Mouse (Mus musculus): Measurements from ENCODE around the gene Fat2. TPM values are rescaled to one million over a fixed set of nuclear protein-coding genes. Genes with fewer than 3 reads are reported as not detected.

Fat2 gene
- polyA plus RNA-seq, 1 experiment from 2014 or later: 0.61 TPM

DNA sequence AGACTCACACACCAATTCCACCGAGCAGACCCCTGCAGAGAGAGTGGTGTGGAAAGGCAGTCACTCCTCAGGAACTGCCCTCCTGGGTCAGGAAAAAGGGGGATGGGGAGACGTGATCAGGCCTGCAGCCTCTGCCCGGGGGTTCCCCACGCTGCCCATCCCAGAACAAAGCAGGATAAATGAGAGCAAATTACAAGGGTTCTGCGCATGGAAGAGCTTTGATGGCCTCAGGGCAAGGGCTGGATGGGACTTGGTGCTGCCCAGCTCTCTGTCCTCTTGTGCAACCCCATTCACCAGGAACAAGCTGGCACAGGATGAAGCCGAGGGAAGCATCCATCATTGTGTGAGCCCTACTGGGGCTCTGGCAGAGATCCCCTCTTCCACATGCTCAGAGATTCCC is 35.6 kb upstream of the Fat2 start:
- Histone ChIP-seq H3K36me3 (ENCODE audit: control insufficient read depth, insufficient read depth, low read length) (no peaks in the 10 kb centered on the region), H3K27ac (replicated peaks) (no peak overlapping the region), H3K9me3 (ENCODE audit: control insufficient read depth, low read length) (no peaks in the 10 kb centered on the region), H3K9ac (ENCODE audit: low read length) (no peak overlapping the region), H3K4me1 (replicated peaks; ENCODE audit: control insufficient read depth, insufficient read depth) (no peaks in the 10 kb centered on the region), H3K27me3 (ENCODE audit: control insufficient read depth, insufficient read depth, low read length) (no peaks in the 10 kb centered on the region), H3K4me2 (replicated peaks; ENCODE audit: low read depth) (no peak overlapping the region), H3K4me3 (ENCODE audit: low read depth, low read length) (no peak overlapping the region)
- ATAC-seq (ENCODE audit: low FRiP score, low TSS enrichment): no peak
- DNase-seq (ENCODE audit: low spot score): no peak
- WGBS: 54% methylated on average over 6 of the region's 6 CpGs
- TF ChIP-seq CTCF (IDR thresholded peaks at IDR 0.05; ENCODE audit: low read depth): no peak
- TF ChIP-seq EP300 (optimal IDR thresholded peaks at IDR 0.05): no peak

DNA sequence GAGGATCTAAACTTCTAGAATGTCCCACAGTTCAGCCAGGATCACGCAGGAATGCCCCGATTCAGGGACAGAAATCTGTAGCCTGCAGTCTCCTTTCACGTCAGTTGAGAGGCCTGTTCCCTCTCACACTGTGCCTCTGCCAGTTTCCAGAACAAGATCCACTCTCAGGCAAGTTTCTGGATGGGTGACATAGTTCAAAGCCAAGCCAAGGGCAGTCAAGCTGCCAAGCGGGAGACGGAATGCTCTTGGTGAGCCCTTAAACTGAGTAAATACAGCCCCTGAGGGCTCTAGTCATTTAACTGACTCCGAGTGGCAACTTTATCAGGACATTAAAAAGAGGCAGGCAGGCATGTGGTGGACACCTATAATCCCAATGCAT is 32.7 kb upstream of the Fat2 start:
- Histone ChIP-seq H3K4me3 (ENCODE audit: low read depth, low read length) (no peak overlapping the region), H3K4me1 (replicated peaks; ENCODE audit: control insufficient read depth, insufficient read depth) (no peaks in the 10 kb centered on the region), H3K36me3 (ENCODE audit: control insufficient read depth, insufficient read depth, low read length) (no peaks in the 10 kb centered on the region), H3K4me2 (replicated peaks; ENCODE audit: low read depth) (no peak overlapping the region), H3K27ac (replicated peaks) (no peak overlapping the region), H3K9ac (ENCODE audit: low read length) (no peak overlapping the region), H3K9me3 (ENCODE audit: control insufficient read depth, low read length) (no peaks in the 10 kb centered on the region), H3K27me3 (ENCODE audit: control insufficient read depth, insufficient read depth, low read length) (no peaks in the 10 kb centered on the region)
- no peak for DNase-seq (ENCODE audit: low spot score)
- ATAC-seq (ENCODE audit: low FRiP score, low TSS enrichment): 0 out of 2 replicates have a peak, but pooled peaks have one; percentile 10
- WGBS: 39% methylated on average over 6 of the region's 6 CpGs
- no peak for TF ChIP-seq EP300 (optimal IDR thresholded peaks at IDR 0.05)
- TF ChIP-seq CTCF (IDR thresholded peaks at IDR 0.05; ENCODE audit: low read depth): no peak

DNA sequence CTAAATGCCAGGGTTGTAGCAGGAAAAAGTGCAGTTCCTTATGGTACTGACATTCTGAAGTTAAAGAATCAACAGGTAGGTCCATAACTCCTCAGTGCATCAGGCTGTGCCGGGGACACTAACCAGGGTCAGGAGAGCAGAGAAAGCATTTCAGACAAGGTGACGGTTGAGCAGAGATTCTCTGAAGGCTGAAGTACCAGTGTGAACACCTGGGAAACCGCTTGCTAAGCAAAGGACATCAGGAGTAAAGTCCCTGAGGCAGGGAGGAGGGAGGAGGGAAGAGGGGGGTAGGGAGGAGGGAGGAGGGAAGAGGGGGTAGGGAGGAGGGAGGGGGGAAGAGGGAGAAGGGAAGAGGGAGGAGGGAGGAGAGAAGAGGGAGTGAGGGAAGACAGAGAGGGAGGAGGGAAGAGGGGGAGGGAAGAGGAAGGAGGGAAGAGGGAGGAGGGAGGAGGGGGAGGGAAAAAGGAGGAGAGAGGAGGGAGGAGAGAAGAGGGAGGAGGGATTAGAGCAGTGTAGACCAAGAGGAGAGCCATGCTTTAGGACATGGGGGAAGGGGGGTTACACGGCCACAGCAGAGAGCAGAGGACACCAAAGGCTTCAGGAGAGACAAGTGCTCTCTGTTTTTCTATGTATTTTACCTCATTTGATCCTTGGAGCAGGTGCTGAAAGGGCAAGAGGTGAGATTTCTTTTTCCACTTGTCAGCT is 32.2 kb upstream of the Fat2 start:
- Histone ChIP-seq H3K27me3 (ENCODE audit: control insufficient read depth, insufficient read depth, low read length) (no peaks in the 10 kb centered on the region), H3K4me2 (replicated peaks; ENCODE audit: low read depth) (no peak overlapping the region), H3K4me1 (replicated peaks; ENCODE audit: control insufficient read depth, insufficient read depth) (no peaks in the 10 kb centered on the region), H3K36me3 (ENCODE audit: control insufficient read depth, insufficient read depth, low read length) (no peaks in the 10 kb centered on the region), H3K9me3 (ENCODE audit: control insufficient read depth, low read length) (no peaks in the 10 kb centered on the region), H3K4me3 (ENCODE audit: low read depth, low read length) (no peak overlapping the region), H3K9ac (ENCODE audit: low read length) (no peak overlapping the region), H3K27ac (replicated peaks) (no peak overlapping the region)
- ATAC-seq (ENCODE audit: low FRiP score, low TSS enrichment) (no peak), DNase-seq (ENCODE audit: low spot score) (no peak)
- 62% methylated on average over 4 of the region's 4 CpGs for WGBS
- TF ChIP-seq CTCF (IDR thresholded peaks at IDR 0.05; ENCODE audit: low read depth) (no peak), EP300 (optimal IDR thresholded peaks at IDR 0.05) (no peak)

GRCm38 (mm10) chr11:55367783-55368182 is 31.4 kb upstream of the Fat2 start:
- DNase-seq (ENCODE audit: low spot score) (no peak), ATAC-seq (ENCODE audit: low FRiP score, low TSS enrichment) (no peak)
- H3K27ac ChIP-seq (replicated peaks): no peak overlapping the region
- H3K9me3 ChIP-seq (ENCODE audit: control insufficient read depth, low read length): no peaks in the 10 kb centered on the region
- WGBS: 70% methylated on average over 10 of the region's 10 CpGs
- H3K4me3 ChIP-seq (ENCODE audit: low read depth, low read length): no peak overlapping the region
- H3K27me3 ChIP-seq (ENCODE audit: control insufficient read depth, insufficient read depth, low read length): no peaks in the 10 kb centered on the region
- H3K36me3 ChIP-seq (ENCODE audit: control insufficient read depth, insufficient read depth, low read length): no peaks in the 10 kb centered on the region
- no peak overlapping the region for H3K4me2 ChIP-seq (replicated peaks; ENCODE audit: low read depth)
- TF ChIP-seq EP300 (optimal IDR thresholded peaks at IDR 0.05) (no peak), CTCF (IDR thresholded peaks at IDR 0.05; ENCODE audit: low read depth) (no peak)
- no peak overlapping the region for H3K9ac ChIP-seq (ENCODE audit: low read length)
- H3K4me1 ChIP-seq (replicated peaks; ENCODE audit: control insufficient read depth, insufficient read depth): no peaks in the 10 kb centered on the region

- 82% methylated on average over 5 of the region's 5 CpGs for WGBS
- no peaks in the 10 kb centered on the region for H3K9me3 ChIP-seq (ENCODE audit: control insufficient read depth, low read length)
These were observed 29.5 kb upstream of the Fat2 start for GRCm38 (mm10) chr11:55365840-55366239.

DNA sequence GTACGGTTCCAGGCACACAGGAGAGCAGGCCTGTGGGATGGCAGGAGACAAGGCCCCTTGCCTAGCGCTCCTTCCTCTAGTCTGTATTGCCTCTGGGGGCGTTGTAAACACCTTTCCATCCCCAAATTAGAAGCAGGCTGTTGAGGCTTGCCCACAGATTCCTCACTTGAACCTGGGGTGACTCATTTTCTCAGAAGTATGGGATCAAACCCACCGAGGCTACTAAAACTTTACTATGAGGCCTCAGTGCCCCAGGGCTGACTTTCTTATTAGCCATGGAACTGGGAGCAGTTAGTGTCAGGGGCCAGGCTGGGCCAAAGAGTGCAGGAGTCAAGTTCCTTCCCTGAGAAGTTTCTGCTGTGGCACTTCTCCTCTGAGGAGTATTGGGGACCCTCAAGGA is 28.9 kb upstream of the Fat2 start:
- H3K27me3 ChIP-seq (ENCODE audit: control insufficient read depth, insufficient read depth, low read length): no peaks in the 10 kb centered on the region
- WGBS: 46% methylated on average over 4 of the region's 4 CpGs
- H3K27ac ChIP-seq (replicated peaks): no peak overlapping the region
- H3K4me3 ChIP-seq (ENCODE audit: low read depth, low read length): no peak overlapping the region
- TF ChIP-seq CTCF (IDR thresholded peaks at IDR 0.05; ENCODE audit: low read depth) (no peak), EP300 (optimal IDR thresholded peaks at IDR 0.05) (no peak)
- no peak for DNase-seq (ENCODE audit: low spot score)
- no peaks in the 10 kb centered on the region for H3K36me3 ChIP-seq (ENCODE audit: control insufficient read depth, insufficient read depth, low read length)
- ATAC-seq (ENCODE audit: low FRiP score, low TSS enrichment): no peak
- H3K9me3 ChIP-seq (ENCODE audit: control insufficient read depth, low read length): no peaks in the 10 kb centered on the region
- H3K4me2 ChIP-seq (replicated peaks; ENCODE audit: low read depth): no peak overlapping the region
- H3K4me1 ChIP-seq (replicated peaks; ENCODE audit: control insufficient read depth, insufficient read depth): no peaks in the 10 kb centered on the region
- no peak overlapping the region for H3K9ac ChIP-seq (ENCODE audit: low read length)

More at GRCm38 (mm10) chr11:55365840-55366239, 29.5 kb upstream of the Fat2 start:
- no peak overlapping the region for H3K4me2 ChIP-seq (replicated peaks; ENCODE audit: low read depth)
- DNase-seq (ENCODE audit: low spot score) (no peak), ATAC-seq (ENCODE audit: low FRiP score, low TSS enrichment) (no peak)
- no peak overlapping the region for H3K9ac ChIP-seq (ENCODE audit: low read length)
- H3K27me3 ChIP-seq (ENCODE audit: control insufficient read depth, insufficient read depth, low read length): no peaks in the 10 kb centered on the region
- no peak overlapping the region for H3K4me3 ChIP-seq (ENCODE audit: low read depth, low read length)
- no peaks in the 10 kb centered on the region for H3K36me3 ChIP-seq (ENCODE audit: control insufficient read depth, insufficient read depth, low read length)
- H3K4me1 ChIP-seq (replicated peaks; ENCODE audit: control insufficient read depth, insufficient read depth): no peaks in the 10 kb centered on the region
- no peak overlapping the region for H3K27ac ChIP-seq (replicated peaks)
- TF ChIP-seq EP300 (optimal IDR thresholded peaks at IDR 0.05) (no peak), CTCF (IDR thresholded peaks at IDR 0.05; ENCODE audit: low read depth) (no peak)

All from stomach, postnatal 0 days (tissue).